Mouse (Mus musculus) lung, embryonic 15.5 days (tissue): ENCODE results near the gene Gm3020. TPM values are rescaled to one million over a fixed set of nuclear protein-coding genes. Genes with fewer than 3 reads are reported as not detected.
"Not testable (repeated sequence)": the region's sequence is repeated elsewhere in the genome, so short reads cannot be mapped to it uniquely, and the experiment has no call there.

Experiments used
- ATAC-seq: fragments of 200-750 bp; cut with Nextera tagmentation; 2 replicates; pipeline ENCODE4 v1.8.0; 2017; ENCODE audit warnings: moderate number of reproducible peaks, borderline replicate concordance; ENCODE audit not compliant: low FRiP score, low TSS enrichment; ENCODE audit errors: extremely low read depth
- H3K27ac ChIP-seq: fragments of 300-500 bp; sonication (generic); 2 replicates; pipeline ENCODE4 v1.5.1; 2015; ENCODE audit warnings: moderate library complexity, mild to moderate bottlenecking, inconsistent platforms
- H3K27me3 ChIP-seq: fragments of 300-500 bp; sonication (generic); 2 replicates; pipeline ENCODE4 v1.6.1; 2015; ENCODE audit warnings: inconsistent platforms
- H3K36me3 ChIP-seq: fragments of 300-500 bp; sonication (generic); 2 replicates; pipeline ENCODE4 v1.6.1; 2015; ENCODE audit warnings: inconsistent platforms
- H3K4me1 ChIP-seq: fragments of 300-500 bp; sonication (generic); 2 replicates; pipeline ENCODE4 v1.6.1; 2015; ENCODE audit warnings: inconsistent platforms
- H3K4me2 ChIP-seq: fragments of 300-500 bp; sonication (generic); 2 replicates; pipeline ENCODE4 v1.6.1; 2015; ENCODE audit warnings: inconsistent platforms, mild to moderate bottlenecking, moderate library complexity
- H3K4me3 ChIP-seq: fragments of 300-500 bp; sonication (generic); 2 replicates; pipeline ENCODE4 v1.5.1; 2015; ENCODE audit warnings: mild to moderate bottlenecking, inconsistent platforms
- H3K9ac ChIP-seq: fragments of 300-500 bp; sonication (generic); 2 replicates; pipeline ENCODE4 v1.6.1; 2015; ENCODE audit warnings: inconsistent platforms
- H3K9me3 ChIP-seq: fragments of 300-500 bp; sonication (generic); 2 replicates; pipeline ENCODE4 v1.6.1; 2016; ENCODE audit warnings: inconsistent platforms
- WGBS: fragments of 180-500 bp; shearing (Covaris S2); methylation state at CpG from one replicate; pipeline ENCODE4 v1.1.7; 2015; 5-methylcytosine and 5-hydroxymethylcytosine counted together
- polyA plus RNA-seq: library from polyadenylated mRNA; unstranded; fragments of >200 nt; fragmentation: Nextera tagmentation; extraction: Ambion mirVana; gene quantifications from 2 replicates; pipeline ENCODE4 v1.2.1, GENCODE M21; 2015

Gene Gm3020
- 1.4 and 1.7 TPM in 2 replicates for polyA plus RNA-seq

GRCm38 (mm10) chr14:3651730-3652129 is at the start of gene Gm3020:
Gm3020 (plus strand) TSS chr14:3652030.
- ATAC-seq, H3K4me3 ChIP-seq, H3K36me3 ChIP-seq, H3K4me2 ChIP-seq, H3K27ac ChIP-seq, H3K9me3 ChIP-seq, H3K9ac ChIP-seq, H3K4me1 ChIP-seq, H3K27me3 ChIP-seq: not testable (repeated sequence)
- WGBS, result no CpG with 5 or more reads among the region's 32 CpGs

GRCm38 (mm10) chr14:3634212-3634611 is 17.6 kb upstream of the Gm3020 start, which contains the start of gene Gm3012:
Gm3012 (plus strand) TSS chr14:3634512.
- not testable (repeated sequence) for H3K36me3 ChIP-seq, H3K4me3 ChIP-seq, ATAC-seq, H3K27me3 ChIP-seq, H3K4me2 ChIP-seq, H3K27ac ChIP-seq, H3K4me1 ChIP-seq, H3K9ac ChIP-seq, H3K9me3 ChIP-seq
- WGBS, result no CpG with 5 or more reads among the region's 2 CpGs

- not testable (repeated sequence) for H3K36me3 ChIP-seq, H3K4me2 ChIP-seq, H3K4me3 ChIP-seq, H3K9me3 ChIP-seq, H3K4me1 ChIP-seq, ATAC-seq, H3K9ac ChIP-seq, H3K27ac ChIP-seq, H3K27me3 ChIP-seq
- WGBS, result no CpG with 5 or more reads among the region's 3 CpGs
These were observed 36.7 kb downstream of the Gm3020 start, which contains the start of gene Gm3043 for GRCm38 (mm10) chr14:3688483-3688882. Gm3043 (plus strand) TSS chr14:3688783.

Other genes with a start within 250 kb of the Gm3020 start
- gene Gm10409, start 239.4 kb upstream of the Gm3020 start, polyA plus RNA-seq, result 1.4 and 1.7 TPM in 2 replicates
- gene Gm3005, start 223.9 kb upstream of the Gm3020 start, polyA plus RNA-seq, result 0.62 and 1.3 TPM in 2 replicates
- gene Gm10408, start 202.7 kb upstream of the Gm3020 start, polyA plus RNA-seq, result not detected in 2 replicates
- not detected in 2 replicates for gene Gm3012, start 17.5 kb upstream of the Gm3020 start, polyA plus RNA-seq
- not detected in 2 replicates for gene Gm3043, start 36.8 kb downstream of the Gm3020 start, polyA plus RNA-seq
- gene Gm3002, start 158.0 kb downstream of the Gm3020 start, polyA plus RNA-seq, result 0.20 and 0.32 TPM in 2 replicates
- not detected in 2 replicates for gene Gm3033, start 194.2 kb downstream of the Gm3020 start, polyA plus RNA-seq
- gene Gm2916, start 232.1 kb downstream of the Gm3020 start, polyA plus RNA-seq, result 0.12 TPM in 1 of 2 replicates, not detected in the other